ENCODE assay signal across 22 mouse cellular contexts in genomic region chr3:95916760-95917159, GRCm38 (mm10). TPM values are rescaled to one million over a fixed set of nuclear protein-coding genes. Genes with fewer than 3 reads are reported as not detected.
"Had no signal": no experiment of that assay in that cellular context is flagged by ENCODE, and none has a peak within 500 bp of the region (broad histone marks: within the 10 kb centered on the region; RNA-seq: fewer than 3 reads in every experiment).

No protein-coding gene starts in this region.

- H3K9ac ChIP-seq: liver, embryonic 13.5 days; liver, embryonic 15.5 days; lung, embryonic 14.5 days; midbrain, embryonic 13.5 days; midbrain, embryonic 15.5 days; neural tube, embryonic 12.5 days; stomach, embryonic 15.5 days had no signal

- H3K4me3 ChIP-seq: liver, embryonic 13.5 days; liver, embryonic 15.5 days; midbrain, embryonic 13.5 days; midbrain, embryonic 15.5 days; neural tube, embryonic 12.5 days; stomach, embryonic 15.5 days had no signal

- H3K4me1 ChIP-seq: midbrain, embryonic 13.5 days; midbrain, embryonic 15.5 days; neural tube, embryonic 12.5 days; stomach, embryonic 15.5 days had no signal

- H3K36me3 ChIP-seq: liver, embryonic 13.5 days; liver, embryonic 15.5 days; midbrain, embryonic 13.5 days; midbrain, embryonic 15.5 days; neural tube, embryonic 12.5 days; stomach, embryonic 15.5 days had no signal

- H3K9me3 ChIP-seq: liver, embryonic 13.5 days; liver, embryonic 15.5 days; midbrain, embryonic 13.5 days; midbrain, embryonic 15.5 days; neural tube, embryonic 12.5 days; stomach, embryonic 15.5 days had no signal

- H3K4me2 ChIP-seq: liver, embryonic 13.5 days; liver, embryonic 15.5 days; lung, embryonic 14.5 days; midbrain, embryonic 11.5 days; midbrain, embryonic 13.5 days; midbrain, embryonic 15.5 days; neural tube, embryonic 12.5 days; stomach, embryonic 15.5 days had no signal

- ATAC-seq: midbrain, embryonic 13.5 days; midbrain, embryonic 15.5 days had no signal

- H3K27ac ChIP-seq: liver, embryonic 13.5 days; liver, embryonic 15.5 days; midbrain, embryonic 13.5 days; midbrain, embryonic 15.5 days; neural tube, embryonic 12.5 days; stomach, embryonic 15.5 days; stomach, postnatal 0 days had no signal

- H3K27me3 ChIP-seq: liver, embryonic 13.5 days; midbrain, embryonic 13.5 days; midbrain, embryonic 15.5 days; neural tube, embryonic 12.5 days; stomach, embryonic 15.5 days had no signal

- DNase-seq: liver, embryonic 13.5 days; lung, adult 18-20 months; lung, embryonic 14.5 days; lung, postnatal 10 days; lung, postnatal 4 days; retina, postnatal 1 day; right cerebral cortex, adult 18-20 months; right cerebral cortex, postnatal 25 days; right cerebral cortex, postnatal 4 days; spleen, adult 18-20 months; thymus, adult 18-20 months; thymus, postnatal 14 days; thymus, postnatal 36 days had no signal

RNA-seq across cellular contexts. Expression of gene Car14, which starts 12.3 kb away (rescaled TPM):
- total RNA-seq: monocyte, adult 5-6 weeks; neutrophil, adult 5-6 weeks had no signal
